Mouse (Mus musculus): ENCODE measurements around the gene Phc2. TPM values are rescaled to one million over a fixed set of nuclear protein-coding genes. Genes with fewer than 3 reads are reported as not detected.

The Phc2 gene
- polyA plus RNA-seq, 1 experiment from 2014 or later: 81.6 TPM

DNA sequence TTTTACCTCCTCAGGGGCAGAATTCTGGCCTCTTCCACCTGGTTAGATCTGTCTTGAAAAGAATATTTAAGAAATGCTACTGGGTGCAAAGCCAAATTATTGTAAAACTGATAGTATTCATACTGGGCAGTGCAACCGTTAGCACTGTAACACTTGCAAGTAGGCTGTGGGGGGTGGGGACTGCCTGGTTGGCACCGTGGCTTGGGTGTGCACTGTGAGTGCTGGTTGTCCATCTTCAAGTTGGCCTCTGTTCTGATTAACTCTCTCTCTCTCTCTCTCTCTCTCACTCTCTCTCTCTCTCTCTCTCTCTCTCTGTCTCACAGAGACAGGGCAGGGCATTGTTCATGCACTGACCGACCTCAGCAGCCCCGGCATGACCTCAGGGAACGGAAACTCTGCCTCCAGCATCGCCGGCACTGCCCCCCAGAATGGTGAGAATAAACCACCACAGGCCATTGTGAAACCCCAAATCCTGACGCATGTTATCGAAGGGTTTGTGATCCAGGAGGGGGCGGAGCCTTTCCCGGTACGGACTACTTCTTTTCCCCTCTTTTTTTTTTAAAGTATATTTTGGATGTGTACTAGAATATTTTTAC lies 88.6 kb downstream of the Phc2 start:
- no peak overlapping the region for H3K4me2 ChIP-seq
- H3K27me3 ChIP-seq: no peaks in the 10 kb centered on the region
- H3K27ac ChIP-seq: no peak overlapping the region
- H3K9me3 ChIP-seq: no peaks in the 10 kb centered on the region
- 85% methylated on average over 12 of the region's 12 CpGs for WGBS
- ATAC-seq (ENCODE audit: insufficient number of reproducible peaks, insufficient read depth, low FRiP score, low TSS enrichment, low read depth): no peak
- H3K4me3 ChIP-seq (replicated peaks): no peak overlapping the region
- peaks cover 23% of the 10 kb centered on the region for H3K4me1 ChIP-seq (replicated peaks)
- no peak overlapping the region for H3K9ac ChIP-seq (replicated peaks)
- peaks cover 63% of the 10 kb centered on the region for H3K36me3 ChIP-seq

DNA sequence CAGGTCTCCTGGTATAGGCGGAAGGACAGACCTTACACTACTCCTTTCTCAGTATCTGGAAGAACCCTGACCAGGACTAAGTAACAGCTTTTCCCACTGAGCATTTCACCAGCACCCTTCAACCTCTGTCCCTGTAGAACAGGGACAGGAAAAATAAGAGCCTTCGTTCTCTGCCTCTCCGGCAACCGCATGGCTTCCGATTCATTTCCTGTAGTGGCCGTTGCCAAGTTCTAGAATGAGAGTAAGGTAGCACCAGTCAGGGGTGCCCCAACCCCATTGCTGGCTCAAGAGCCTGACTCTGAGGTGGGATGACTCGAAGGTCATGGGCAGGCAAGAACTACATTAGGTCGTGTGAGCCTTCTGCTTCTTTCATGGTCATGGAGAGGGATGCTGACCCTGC lies 90.7 kb downstream of the Phc2 start:
- H3K36me3 ChIP-seq: peaks cover 79% of the 10 kb centered on the region
- WGBS: 88% methylated on average over 8 of the region's 8 CpGs
- no peak overlapping the region for H3K27ac ChIP-seq
- no peaks in the 10 kb centered on the region for H3K9me3 ChIP-seq
- no peak overlapping the region for H3K4me3 ChIP-seq (replicated peaks)
- no peak for ATAC-seq (ENCODE audit: insufficient number of reproducible peaks, insufficient read depth, low FRiP score, low TSS enrichment, low read depth)
- H3K9ac ChIP-seq (replicated peaks): no peak overlapping the region
- H3K4me1 ChIP-seq (replicated peaks): peaks cover 18% of the 10 kb centered on the region
- no peaks in the 10 kb centered on the region for H3K27me3 ChIP-seq
- H3K4me2 ChIP-seq: no peak overlapping the region

DNA sequence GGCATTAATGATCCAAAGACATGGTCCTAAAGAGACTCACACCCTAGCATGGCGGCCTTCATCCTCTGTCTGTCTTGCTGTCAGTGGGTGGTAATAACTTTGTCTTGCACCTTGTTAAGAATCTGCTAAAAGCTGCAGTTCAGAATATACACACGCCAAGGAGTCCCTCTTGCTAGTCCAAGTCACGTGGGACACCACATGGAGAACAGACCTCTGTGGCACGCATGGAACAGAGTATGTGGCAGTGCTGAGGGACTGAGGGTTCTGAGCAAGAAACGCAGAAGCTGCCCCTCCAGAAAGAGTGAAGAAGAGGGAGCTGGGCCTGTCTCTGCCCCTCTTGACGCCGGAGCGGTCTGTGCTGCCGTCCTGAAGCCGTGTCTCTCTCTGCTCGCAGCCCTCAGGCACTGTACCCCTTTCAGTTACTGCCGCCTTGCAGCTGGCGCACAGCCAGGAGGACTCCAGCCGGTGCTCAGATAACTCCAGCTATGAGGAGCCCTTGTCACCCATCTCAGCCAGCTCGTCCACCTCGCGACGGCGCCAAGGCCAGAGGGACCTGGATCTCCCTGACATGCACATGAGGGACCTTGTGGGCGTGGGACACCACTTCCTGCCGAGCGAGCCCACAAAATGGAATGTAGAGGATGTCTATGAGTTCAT lies 93.2 kb downstream of the Phc2 start:
- Histone ChIP-seq H3K4me2 (no peak overlapping the region), H3K4me1 (replicated peaks) (peaks cover 5% of the 10 kb centered on the region; the same call in 1 of the 2 replicates), H3K4me3 (replicated peaks) (no peak overlapping the region), H3K9ac (replicated peaks) (no peak overlapping the region), H3K27me3 (no peaks in the 10 kb centered on the region), H3K27ac (no peak overlapping the region), H3K36me3 (peaks cover 99% of the 10 kb centered on the region), H3K9me3 (no peaks in the 10 kb centered on the region)
- ATAC-seq (ENCODE audit: insufficient number of reproducible peaks, insufficient read depth, low FRiP score, low TSS enrichment, low read depth): no peak
- 91% methylated on average over 22 of the region's 22 CpGs for WGBS

DNA sequence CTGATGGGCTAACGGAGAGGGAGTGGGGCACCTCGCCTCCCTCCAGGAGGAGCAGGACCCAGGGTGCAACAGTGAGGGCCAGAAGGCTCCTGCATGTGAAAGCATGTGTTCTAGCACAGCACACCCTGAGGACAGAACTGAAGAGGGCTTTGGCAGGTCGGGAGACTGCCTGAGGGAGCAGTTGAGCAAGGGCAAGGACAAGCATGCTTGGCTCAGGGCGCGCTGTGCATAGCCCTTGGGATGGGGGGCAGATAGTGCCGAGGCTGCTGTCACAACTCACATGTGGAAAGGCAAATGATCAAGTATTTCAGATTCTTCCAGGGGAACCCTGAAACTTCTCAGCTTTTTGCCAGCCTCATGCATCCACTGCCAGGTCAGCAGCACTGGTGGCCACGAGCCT lies 93.8 kb downstream of the Phc2 start:
- 85% methylated on average over 7 of the region's 7 CpGs for WGBS
- no peak overlapping the region for H3K9ac ChIP-seq (replicated peaks)
- peaks cover 99% of the 10 kb centered on the region for H3K36me3 ChIP-seq
- H3K27ac ChIP-seq: no peak overlapping the region
- no peaks in the 10 kb centered on the region for H3K4me1 ChIP-seq (replicated peaks)
- H3K4me3 ChIP-seq (replicated peaks): no peak overlapping the region
- no peaks in the 10 kb centered on the region for H3K27me3 ChIP-seq
- no peak overlapping the region for H3K4me2 ChIP-seq
- ATAC-seq (ENCODE audit: insufficient number of reproducible peaks, insufficient read depth, low FRiP score, low TSS enrichment, low read depth): no peak
- no peaks in the 10 kb centered on the region for H3K9me3 ChIP-seq

DNA sequence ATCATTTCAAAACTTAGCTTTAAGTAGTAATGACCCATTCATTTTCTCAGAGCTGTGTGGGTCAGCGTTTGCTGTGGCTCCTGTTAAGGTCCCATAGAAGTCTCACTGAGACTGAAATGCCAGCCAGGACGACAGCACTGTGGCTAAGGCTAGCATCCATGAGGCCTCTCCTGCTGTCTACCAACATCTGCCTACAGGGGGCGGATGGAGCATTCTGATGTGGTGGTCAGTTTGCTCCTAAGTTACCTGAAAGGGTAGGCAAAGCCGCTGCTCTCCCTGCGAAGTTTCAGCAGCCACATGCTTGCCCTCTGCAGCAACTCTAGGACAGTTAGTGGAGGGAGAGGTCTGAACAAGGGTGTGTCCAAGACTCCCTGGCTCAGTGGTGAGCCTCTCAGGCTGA lies 96.5 kb downstream of the Phc2 start:
- WGBS: 57% methylated on average over 5 of the region's 5 CpGs
- H3K4me2 ChIP-seq: no peak overlapping the region
- no peak overlapping the region for H3K4me3 ChIP-seq (replicated peaks)
- peaks cover 8% of the 10 kb centered on the region; the same call in 1 of the 2 replicates for H3K4me1 ChIP-seq (replicated peaks)
- H3K9ac ChIP-seq (replicated peaks): no peak overlapping the region
- H3K27ac ChIP-seq: no peak overlapping the region
- no peak for ATAC-seq (ENCODE audit: insufficient number of reproducible peaks, insufficient read depth, low FRiP score, low TSS enrichment, low read depth)
- peaks cover 89% of the 10 kb centered on the region for H3K36me3 ChIP-seq
- H3K9me3 ChIP-seq: no peaks in the 10 kb centered on the region
- no peaks in the 10 kb centered on the region for H3K27me3 ChIP-seq

DNA sequence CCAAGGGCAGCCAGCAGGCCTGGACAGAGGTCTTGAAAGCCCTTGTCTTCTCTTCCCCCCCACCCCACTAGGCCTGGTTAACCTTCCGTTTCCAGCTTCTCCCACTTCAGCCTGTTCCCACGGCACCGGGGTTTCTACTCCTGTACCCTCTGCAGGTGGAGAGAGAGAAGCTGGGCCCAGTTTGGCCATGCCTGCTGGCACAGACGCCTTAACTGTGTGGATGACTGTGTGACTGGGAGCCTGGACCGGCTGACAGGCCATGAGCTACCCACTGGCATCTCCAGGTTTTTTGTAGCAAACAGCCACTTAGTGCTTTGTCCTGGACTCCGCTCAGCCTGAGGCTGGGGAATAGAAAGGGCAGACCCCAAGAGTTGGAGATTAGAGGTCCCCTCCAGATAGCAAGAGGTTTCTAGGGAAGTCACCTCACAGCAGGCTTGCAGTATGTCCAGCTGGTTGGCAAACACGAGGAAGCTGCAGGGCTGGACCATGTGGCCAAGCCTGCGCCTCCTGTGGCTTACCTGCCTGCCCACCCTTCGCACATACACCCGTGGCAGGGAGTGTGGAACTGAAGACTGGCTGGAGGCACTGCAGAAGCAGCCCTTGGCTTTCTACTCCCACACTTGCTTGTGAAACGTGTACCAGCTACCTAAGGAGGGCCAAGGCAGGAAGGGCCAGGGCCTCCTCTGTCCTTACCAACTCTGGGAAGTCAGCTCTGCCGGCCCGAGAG lies 97.7 kb downstream of the Phc2 start:
- Histone ChIP-seq H3K27ac (no peak overlapping the region), H3K9ac (replicated peaks) (no peak overlapping the region), H3K9me3 (no peaks in the 10 kb centered on the region), H3K4me2 (no peak overlapping the region), H3K27me3 (no peaks in the 10 kb centered on the region), H3K4me1 (replicated peaks) (peaks cover 8% of the 10 kb centered on the region; the same call in 1 of the 2 replicates), H3K4me3 (replicated peaks) (no peak overlapping the region), H3K36me3 (peaks cover 77% of the 10 kb centered on the region)
- ATAC-seq (ENCODE audit: insufficient number of reproducible peaks, insufficient read depth, low FRiP score, low TSS enrichment, low read depth): no peak
- WGBS: 90% methylated on average over 13 of the region's 13 CpGs

DNA sequence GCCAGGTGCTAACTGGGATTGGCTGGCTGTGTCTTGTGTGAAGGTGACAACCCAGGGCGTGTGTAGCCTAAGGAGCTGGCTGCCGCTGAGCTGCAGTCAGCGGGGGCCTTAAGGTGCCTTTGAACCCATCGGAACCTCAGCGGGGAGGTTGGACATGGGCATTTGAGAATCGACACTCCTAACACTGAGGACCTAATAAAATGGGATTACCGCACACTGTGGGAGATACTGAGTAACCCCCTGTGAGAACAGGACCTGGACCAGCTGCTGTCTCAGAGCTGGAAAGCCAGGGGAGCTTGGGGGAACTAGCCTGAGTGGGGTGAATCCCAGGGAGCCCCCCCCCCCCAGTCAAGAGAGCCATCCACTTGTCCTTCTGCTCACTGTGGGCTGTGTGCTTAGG lies 99.1 kb downstream of the Phc2 start:
- Histone ChIP-seq H3K4me1 (replicated peaks) (peaks cover 8% of the 10 kb centered on the region; the same call in 1 of the 2 replicates), H3K4me2 (no peak overlapping the region), H3K27ac (no peak overlapping the region), H3K9ac (replicated peaks) (no peak overlapping the region), H3K27me3 (no peaks in the 10 kb centered on the region), H3K9me3 (no peaks in the 10 kb centered on the region), H3K36me3 (peaks cover 63% of the 10 kb centered on the region), H3K4me3 (replicated peaks) (no peak overlapping the region)
- WGBS: 85% methylated on average over 7 of the region's 7 CpGs
- no peak for ATAC-seq (ENCODE audit: insufficient number of reproducible peaks, insufficient read depth, low FRiP score, low TSS enrichment, low read depth)

DNA sequence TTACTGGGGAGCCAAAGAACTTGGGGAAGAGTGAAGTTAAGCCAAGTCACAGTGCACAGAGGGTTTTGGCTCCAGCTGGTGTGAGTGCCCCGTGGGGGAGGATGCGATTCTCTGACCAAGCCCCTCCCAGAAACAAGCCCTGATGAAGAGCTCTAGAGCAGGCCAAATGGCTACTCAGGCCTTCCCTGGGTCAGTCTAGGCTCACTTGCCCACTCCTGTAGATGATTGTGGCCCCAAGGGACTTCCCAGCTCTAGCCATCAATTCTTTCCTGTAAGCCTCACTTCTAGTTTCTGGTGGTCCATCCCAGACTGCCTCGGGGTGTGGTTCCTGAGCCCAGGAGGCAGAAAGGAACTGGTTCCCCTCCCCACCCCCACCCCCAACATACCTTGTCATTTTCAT lies 100.6 kb downstream of the Phc2 start, which contains the start of gene A3galt2:
Gene A3galt2, plus strand, starts transcription at position 301 of the 400 bp plus-strand sequence.
- no peak within 1 kb of the TSS for H3K4me3 ChIP-seq (replicated peaks)
- no peak within 1 kb of the TSS for H3K9ac ChIP-seq (replicated peaks)
- H3K9me3 ChIP-seq: no peaks in the 10 kb centered on the region
- peak within 1 kb of the TSS; percentile 19; the same call in 1 of the 2 replicates for H3K27ac ChIP-seq
- ATAC-seq (ENCODE audit: insufficient number of reproducible peaks, insufficient read depth, low FRiP score, low TSS enrichment, low read depth): no peak
- no peaks in the 10 kb centered on the region for H3K27me3 ChIP-seq
- 64% methylated on average over 3 of the region's 3 CpGs for WGBS
- H3K4me2 ChIP-seq: no peak within 1 kb of the TSS
- peaks cover 48% of the 10 kb centered on the region for H3K36me3 ChIP-seq
- peaks cover 17% of the 10 kb centered on the region; the same call in 1 of the 2 replicates for H3K4me1 ChIP-seq (replicated peaks)

DNA sequence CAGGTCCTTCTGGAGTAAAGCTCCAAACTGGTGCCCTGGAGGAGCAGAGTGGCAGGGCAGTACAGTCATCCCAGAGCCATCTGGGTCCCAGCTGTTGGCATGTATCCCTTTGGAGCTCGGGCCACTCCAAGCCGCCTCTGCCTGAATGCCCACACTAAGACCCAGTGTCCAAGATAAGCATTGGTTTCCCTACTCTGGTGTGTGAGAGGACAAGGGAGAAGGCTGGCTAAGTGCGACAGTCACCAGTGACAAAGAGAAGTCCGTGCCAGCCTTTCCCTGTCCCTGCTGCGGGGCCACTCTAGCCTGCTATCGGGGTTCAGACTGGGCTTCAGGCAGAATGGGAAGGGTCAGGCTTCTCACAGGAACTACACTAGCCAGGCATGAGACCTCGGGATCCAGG lies 101.4 kb downstream of the Phc2 start:
- Histone ChIP-seq H3K27ac (peak overlapping the region; percentile 19; the same call in 1 of the 2 replicates), H3K36me3 (peaks cover 40% of the 10 kb centered on the region), H3K9ac (replicated peaks) (no peak overlapping the region), H3K27me3 (no peaks in the 10 kb centered on the region), H3K4me1 (replicated peaks) (peaks cover 17% of the 10 kb centered on the region; the same call in 1 of the 2 replicates), H3K4me2 (no peak overlapping the region), H3K4me3 (replicated peaks) (no peak overlapping the region), H3K9me3 (no peaks in the 10 kb centered on the region)
- no peak for ATAC-seq (ENCODE audit: insufficient number of reproducible peaks, insufficient read depth, low FRiP score, low TSS enrichment, low read depth)
- 78% methylated on average over 7 of the region's 7 CpGs for WGBS

DNA sequence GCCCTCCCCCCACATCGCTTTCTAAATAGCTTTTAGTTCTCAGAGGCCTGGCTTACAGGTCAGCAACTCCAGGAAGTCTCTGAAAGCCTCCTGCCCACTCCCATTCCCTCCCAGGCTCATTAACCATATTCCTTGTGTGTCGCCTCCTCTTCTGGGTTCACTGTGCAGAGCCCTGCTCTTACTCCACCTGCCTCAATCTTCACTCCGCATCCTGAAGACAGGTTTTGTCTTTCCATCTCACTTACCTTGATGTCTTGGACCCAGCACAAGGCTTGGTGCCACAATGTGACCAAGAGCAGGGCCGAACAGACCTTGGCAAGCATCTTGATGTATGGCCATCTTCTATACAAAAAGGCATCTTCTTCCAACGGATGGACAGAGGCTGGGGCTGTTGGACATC lies 104.7 kb downstream of the Phc2 start:
- Histone ChIP-seq H3K4me1 (replicated peaks) (peaks cover 17% of the 10 kb centered on the region; the same call in 1 of the 2 replicates), H3K4me3 (replicated peaks) (no peak overlapping the region), H3K9ac (replicated peaks) (no peak overlapping the region), H3K27me3 (no peaks in the 10 kb centered on the region), H3K9me3 (peaks cover 12% of the 10 kb centered on the region), H3K27ac (no peak overlapping the region), H3K4me2 (no peak overlapping the region), H3K36me3 (peaks cover 8% of the 10 kb centered on the region; the same call in 1 of the 2 replicates)
- ATAC-seq (ENCODE audit: insufficient number of reproducible peaks, insufficient read depth, low FRiP score, low TSS enrichment, low read depth): no peak
- 81% methylated on average over 5 of the region's 5 CpGs for WGBS

DNA sequence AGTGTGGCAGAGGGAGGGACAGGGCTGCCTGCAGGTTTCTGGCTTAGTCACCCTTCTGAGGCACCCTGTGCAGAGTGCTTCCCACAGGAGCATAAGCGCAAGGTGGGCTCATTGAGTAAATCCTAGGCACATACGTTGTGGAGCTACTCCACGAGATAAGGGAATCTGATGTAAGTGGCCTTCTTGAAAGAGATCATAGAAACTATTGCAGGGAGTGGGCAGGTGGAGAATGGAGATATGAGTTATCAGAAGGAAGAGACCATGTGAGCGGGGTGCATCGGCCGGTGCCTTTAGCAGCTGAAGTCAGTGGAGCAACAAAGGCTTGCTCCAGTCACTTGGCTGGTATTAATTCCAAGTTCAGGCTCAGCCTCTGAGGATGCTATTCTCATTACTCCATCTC lies 105.5 kb downstream of the Phc2 start:
- no peak overlapping the region for H3K27ac ChIP-seq
- no peak overlapping the region for H3K4me2 ChIP-seq
- H3K9me3 ChIP-seq: peaks cover 12% of the 10 kb centered on the region
- 93% methylated on average over 6 of the region's 6 CpGs for WGBS
- no peak overlapping the region for H3K4me3 ChIP-seq (replicated peaks)
- ATAC-seq (ENCODE audit: insufficient number of reproducible peaks, insufficient read depth, low FRiP score, low TSS enrichment, low read depth): no peak
- peaks cover 5% of the 10 kb centered on the region; the same call in 1 of the 2 replicates for H3K36me3 ChIP-seq
- peaks cover 14% of the 10 kb centered on the region; the same call in 1 of the 2 replicates for H3K4me1 ChIP-seq (replicated peaks)
- no peaks in the 10 kb centered on the region for H3K27me3 ChIP-seq
- no peak overlapping the region for H3K9ac ChIP-seq (replicated peaks)

Measured in limb, embryonic 12.5 days (tissue).